Mouse (Mus musculus): Measurements from ENCODE around the gene Ndufaf8. TPM values are rescaled to one million over a fixed set of nuclear protein-coding genes. Genes with fewer than 3 reads are reported as not detected.
A peak's percentile ranks its signal among the peaks of the same experiment; 100 is the strongest.

Ndufaf8 gene
- polyA plus RNA-seq, 1 experiment: 47.0 TPM

DNA sequence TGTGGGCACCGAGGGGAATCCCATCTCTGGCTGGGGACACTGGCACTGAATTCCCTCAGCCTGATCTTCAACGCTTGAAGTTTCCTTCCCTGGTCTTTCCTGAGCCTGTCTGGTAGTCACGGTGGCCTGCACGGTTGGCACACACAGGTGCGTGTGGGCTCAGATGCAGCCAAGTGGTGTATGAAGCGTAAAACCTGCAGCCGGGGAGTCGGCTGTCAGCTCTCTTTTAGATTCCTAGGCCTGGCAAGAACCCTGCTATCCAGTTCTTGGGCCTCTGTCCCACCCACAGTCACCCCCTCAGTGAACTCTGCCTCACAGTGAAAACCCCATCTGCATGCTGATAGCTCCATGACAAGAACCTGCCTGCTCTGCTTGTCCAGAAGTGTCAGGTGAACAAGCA lies 38.1 kb upstream of the Ndufaf8 start:
- Histone ChIP-seq H3K27ac (ENCODE audit: control insufficient read depth, insufficient read depth, low read depth, low read length) (no peak overlapping the region), H3K4me3 (ENCODE audit: control insufficient read depth, low read depth, low read length) (no peak overlapping the region), H3K36me3 (ENCODE audit: control insufficient read depth, insufficient read depth, low read length) (no peaks in the 10 kb centered on the region), H3K27me3 (ENCODE audit: control insufficient read depth, insufficient read depth, low read length) (no peaks in the 10 kb centered on the region), H3K4me1 (ENCODE audit: control insufficient read depth, insufficient read depth, low read length) (peaks cover 3% of the 10 kb centered on the region; the same call in 1 of the 2 replicates)
- TF ChIP-seq POLR2A (IDR thresholded peaks at IDR 0.05; ENCODE audit: control insufficient read depth, low read depth, low read length) (no peak), CTCF (IDR thresholded peaks at IDR 0.05; ENCODE audit: control insufficient read depth, insufficient read depth, insufficient replicate concordance, low read depth, low read length) (no peak)

DNA sequence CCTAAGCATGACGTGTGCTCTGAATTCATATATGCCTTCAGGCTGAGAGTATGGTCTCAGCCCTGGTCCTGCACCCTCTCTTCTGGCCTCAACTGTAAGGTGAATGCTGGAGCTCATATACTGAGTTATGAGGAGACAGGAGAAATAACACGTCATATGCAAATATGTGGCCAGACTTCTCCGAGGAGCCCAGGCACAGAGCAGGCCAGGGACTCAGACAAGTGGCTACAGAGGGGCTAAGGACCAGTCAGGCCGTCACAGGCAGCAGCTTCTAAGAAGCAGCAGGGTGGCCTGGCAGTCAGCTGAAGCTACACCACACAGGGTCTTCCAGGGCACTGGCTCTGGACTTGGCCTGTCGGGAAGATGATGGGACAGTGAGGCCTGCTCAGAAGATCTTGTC lies 35.4 kb upstream of the Ndufaf8 start:
- Histone ChIP-seq H3K4me3 (ENCODE audit: control insufficient read depth, low read depth, low read length) (no peak overlapping the region), H3K27me3 (ENCODE audit: control insufficient read depth, insufficient read depth, low read length) (no peaks in the 10 kb centered on the region), H3K36me3 (ENCODE audit: control insufficient read depth, insufficient read depth, low read length) (no peaks in the 10 kb centered on the region), H3K4me1 (ENCODE audit: control insufficient read depth, insufficient read depth, low read length) (no peaks in the 10 kb centered on the region), H3K27ac (ENCODE audit: control insufficient read depth, insufficient read depth, low read depth, low read length) (no peak overlapping the region)
- TF ChIP-seq POLR2A (IDR thresholded peaks at IDR 0.05; ENCODE audit: control insufficient read depth, low read depth, low read length) (no peak), CTCF (IDR thresholded peaks at IDR 0.05; ENCODE audit: control insufficient read depth, insufficient read depth, insufficient replicate concordance, low read depth, low read length) (no peak)

DNA sequence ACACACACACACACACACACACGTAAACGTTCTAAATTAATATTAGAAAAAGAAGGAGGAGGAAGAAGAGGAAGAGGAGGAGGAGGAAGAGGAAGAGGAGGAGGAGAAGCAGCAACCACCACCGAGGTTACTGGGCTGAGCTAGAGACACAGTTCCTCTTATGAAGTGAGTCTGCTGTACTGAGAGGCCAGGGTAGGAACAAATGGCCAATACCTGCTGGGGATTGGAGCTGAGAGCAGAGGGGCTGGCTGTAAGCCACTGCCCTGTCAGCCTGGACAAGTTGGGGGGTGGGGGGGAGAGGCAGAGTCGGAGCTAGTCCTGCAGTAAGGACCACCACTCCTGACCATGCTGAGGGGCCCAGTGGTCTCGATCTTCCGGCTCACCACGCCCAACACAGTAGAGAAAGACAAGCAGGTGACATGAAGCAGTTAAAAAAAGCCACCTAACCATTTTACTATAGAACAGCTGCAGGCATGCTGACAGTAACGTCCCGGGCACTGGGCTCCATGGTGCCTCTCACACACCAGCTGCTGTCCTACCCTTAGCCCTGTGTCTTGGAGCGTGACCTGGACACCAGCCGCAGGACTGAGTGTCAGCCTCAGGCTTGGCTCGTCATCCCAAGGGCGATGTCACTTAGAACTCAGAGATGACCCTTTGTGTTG lies 34.6 kb upstream of the Ndufaf8 start:
- Histone ChIP-seq H3K36me3 (ENCODE audit: control insufficient read depth, insufficient read depth, low read length) (no peaks in the 10 kb centered on the region), H3K27ac (ENCODE audit: control insufficient read depth, insufficient read depth, low read depth, low read length) (no peak overlapping the region), H3K4me3 (ENCODE audit: control insufficient read depth, low read depth, low read length) (no peak overlapping the region), H3K4me1 (ENCODE audit: control insufficient read depth, insufficient read depth, low read length) (no peaks in the 10 kb centered on the region), H3K27me3 (ENCODE audit: control insufficient read depth, insufficient read depth, low read length) (no peaks in the 10 kb centered on the region)
- no peak for TF ChIP-seq CTCF (IDR thresholded peaks at IDR 0.05; ENCODE audit: control insufficient read depth, insufficient read depth, insufficient replicate concordance, low read depth, low read length)
- TF ChIP-seq POLR2A (IDR thresholded peaks at IDR 0.05; ENCODE audit: control insufficient read depth, low read depth, low read length): no peak

DNA sequence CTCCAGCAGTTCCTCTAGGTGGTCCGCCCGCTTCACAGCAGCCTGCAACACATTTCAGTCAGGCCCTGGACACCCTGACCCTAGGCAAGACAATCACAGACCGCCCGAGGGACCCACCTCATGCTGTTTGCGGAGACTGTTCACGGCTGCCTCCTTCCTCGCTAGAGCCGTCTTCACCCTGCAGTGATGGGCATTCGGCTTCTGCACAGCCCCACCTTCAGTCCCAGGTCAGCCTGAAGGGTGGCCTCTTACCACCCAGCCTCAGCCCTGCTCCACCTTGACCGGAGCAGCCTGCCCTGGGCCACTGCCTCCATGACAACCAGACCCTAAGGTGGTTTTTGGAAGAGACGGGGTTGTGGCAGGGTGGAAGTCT lies 34.1 kb upstream of the Ndufaf8 start:
- no peak for TF ChIP-seq POLR2A (IDR thresholded peaks at IDR 0.05; ENCODE audit: control insufficient read depth, low read depth, low read length)
- TF ChIP-seq CTCF (IDR thresholded peaks at IDR 0.05; ENCODE audit: control insufficient read depth, insufficient read depth, insufficient replicate concordance, low read depth, low read length): 0 out of 2 replicates have a peak, but pooled peaks have one; percentile 5
- H3K36me3 ChIP-seq (ENCODE audit: control insufficient read depth, insufficient read depth, low read length): no peaks in the 10 kb centered on the region
- H3K27ac ChIP-seq (ENCODE audit: control insufficient read depth, insufficient read depth, low read depth, low read length): no peak overlapping the region
- no peaks in the 10 kb centered on the region for H3K27me3 ChIP-seq (ENCODE audit: control insufficient read depth, insufficient read depth, low read length)
- H3K4me3 ChIP-seq (ENCODE audit: control insufficient read depth, low read depth, low read length): no peak overlapping the region
- H3K4me1 ChIP-seq (ENCODE audit: control insufficient read depth, insufficient read depth, low read length): no peaks in the 10 kb centered on the region

DNA sequence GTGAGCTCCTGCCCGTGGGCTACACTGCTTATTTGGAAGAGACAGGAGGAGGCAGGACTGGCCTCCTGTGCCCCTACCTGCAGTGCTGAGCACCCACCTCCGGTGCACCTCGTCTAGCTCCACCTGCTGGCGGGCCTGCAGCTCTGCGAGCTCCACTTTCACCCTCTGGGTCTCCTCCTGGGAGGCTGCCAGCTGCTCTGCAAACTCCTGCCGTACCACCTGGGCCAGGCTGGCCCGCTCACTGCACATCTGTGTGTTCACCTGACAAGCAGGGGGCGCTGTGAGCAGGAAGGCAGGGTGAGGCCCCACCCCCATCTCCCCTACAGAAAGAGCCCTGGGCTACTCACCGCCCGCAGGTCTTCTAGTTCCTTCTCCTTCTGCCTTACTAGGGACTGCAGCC lies 33.4 kb upstream of the Ndufaf8 start:
- Histone ChIP-seq H3K36me3 (ENCODE audit: control insufficient read depth, insufficient read depth, low read length) (no peaks in the 10 kb centered on the region), H3K4me1 (ENCODE audit: control insufficient read depth, insufficient read depth, low read length) (no peaks in the 10 kb centered on the region), H3K27ac (ENCODE audit: control insufficient read depth, insufficient read depth, low read depth, low read length) (no peak overlapping the region), H3K27me3 (ENCODE audit: control insufficient read depth, insufficient read depth, low read length) (no peaks in the 10 kb centered on the region), H3K4me3 (ENCODE audit: control insufficient read depth, low read depth, low read length) (no peak overlapping the region)
- TF ChIP-seq CTCF (IDR thresholded peaks at IDR 0.05; ENCODE audit: control insufficient read depth, insufficient read depth, insufficient replicate concordance, low read depth, low read length) (peak; percentile 63), POLR2A (IDR thresholded peaks at IDR 0.05; ENCODE audit: control insufficient read depth, low read depth, low read length) (no peak)

DNA sequence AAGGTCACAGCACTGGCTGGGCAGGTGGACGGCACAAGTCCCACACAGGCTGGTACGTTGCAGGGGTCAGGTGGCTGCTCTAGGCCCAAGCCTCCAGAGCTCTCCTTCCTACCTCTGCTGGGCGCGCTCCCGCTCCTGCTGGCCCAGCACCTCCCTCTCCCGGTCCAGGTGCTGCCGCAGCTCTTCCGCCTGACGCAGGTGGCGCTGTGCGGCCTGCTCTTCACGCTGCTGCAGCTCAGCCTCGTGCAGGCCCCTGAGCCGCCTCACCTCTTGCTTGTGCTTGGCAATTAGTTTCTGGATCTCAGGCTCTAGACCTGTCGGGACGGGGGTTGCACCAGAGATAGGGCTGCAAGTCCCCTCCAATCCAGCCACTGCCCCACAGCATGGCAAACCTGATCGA lies 30.9 kb upstream of the Ndufaf8 start:
- H3K27me3 ChIP-seq (ENCODE audit: control insufficient read depth, insufficient read depth, low read length): no peaks in the 10 kb centered on the region
- no peak overlapping the region for H3K27ac ChIP-seq (ENCODE audit: control insufficient read depth, insufficient read depth, low read depth, low read length)
- TF ChIP-seq POLR2A (IDR thresholded peaks at IDR 0.05; ENCODE audit: control insufficient read depth, low read depth, low read length): no peak
- TF ChIP-seq CTCF (IDR thresholded peaks at IDR 0.05; ENCODE audit: control insufficient read depth, insufficient read depth, insufficient replicate concordance, low read depth, low read length): no peak
- H3K4me3 ChIP-seq (ENCODE audit: control insufficient read depth, low read depth, low read length): no peak overlapping the region
- no peaks in the 10 kb centered on the region; the same call in 1 of the 2 replicates for H3K4me1 ChIP-seq (ENCODE audit: control insufficient read depth, insufficient read depth, low read length)
- H3K36me3 ChIP-seq (ENCODE audit: control insufficient read depth, insufficient read depth, low read length): no peaks in the 10 kb centered on the region; the same call in 1 of the 2 replicates

DNA sequence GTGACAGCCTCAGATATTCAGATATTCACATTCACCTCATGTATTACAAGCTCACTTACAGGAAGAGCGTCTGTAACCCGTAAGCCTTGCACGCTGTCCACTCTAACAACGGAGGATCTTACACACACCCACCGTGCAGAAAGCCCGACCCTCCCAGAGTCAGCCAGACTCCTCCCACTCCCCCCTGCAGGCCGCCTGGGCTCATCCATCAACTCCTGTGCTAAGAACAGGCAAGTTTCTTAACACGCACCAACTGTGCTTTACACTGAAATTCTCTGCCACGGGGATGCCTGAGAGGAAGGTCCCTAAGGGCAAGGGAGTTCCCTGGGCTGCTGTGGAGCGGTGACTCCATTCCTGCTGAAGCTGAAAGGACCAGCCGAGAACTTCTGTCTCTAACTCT lies 29.5 kb upstream of the Ndufaf8 start:
- Histone ChIP-seq H3K27me3 (ENCODE audit: control insufficient read depth, insufficient read depth, low read length) (no peaks in the 10 kb centered on the region), H3K4me1 (ENCODE audit: control insufficient read depth, insufficient read depth, low read length) (no peaks in the 10 kb centered on the region; the same call in 1 of the 2 replicates), H3K27ac (ENCODE audit: control insufficient read depth, insufficient read depth, low read depth, low read length) (no peak overlapping the region), H3K4me3 (ENCODE audit: control insufficient read depth, low read depth, low read length) (no peak overlapping the region), H3K36me3 (ENCODE audit: control insufficient read depth, insufficient read depth, low read length) (no peaks in the 10 kb centered on the region; the same call in 1 of the 2 replicates)
- TF ChIP-seq POLR2A (IDR thresholded peaks at IDR 0.05; ENCODE audit: control insufficient read depth, low read depth, low read length) (no peak), CTCF (IDR thresholded peaks at IDR 0.05; ENCODE audit: control insufficient read depth, insufficient read depth, insufficient replicate concordance, low read depth, low read length) (no peak)

Measured in testis, adult 2 months (tissue).